Mouse (Mus musculus): ENCODE measurements at regions not wholly inside any gene's neighbourhood (a gene's known extent, or its start where the extent isn't known, plus 50 kb on each side); places are given as distances from the start of the nearest gene placed in this dataset.

GRCm38 (mm10) chr3:70097813-70098212 is 90.4 kb downstream of the Otol1 start:
- intact Hi-C loops (cut with DNase I): no loop called here
- peak in 1 of 2 experiments; percentile 23 for DNase-seq (ENCODE audit: low spot score in 2 of 2)

- DNase-seq (ENCODE audit: low spot score in 2 of 2): no peak
- intact Hi-C loops (cut with DNase I): loop anchor here (2.0 to 10.0 kb wide), 5 partner anchors 67 to 990 kb away; no protein-coding TSS in a partner anchor
Observed at GRCm38 (mm10) chr3:70102091-70102490, 94.7 kb downstream of the Otol1 start.

- intact Hi-C loops (cut with DNase I): loop anchor here (2.0 to 10.0 kb wide), 5 partner anchors 68 to 990 kb away; no protein-coding TSS in a partner anchor
- DNase-seq (ENCODE audit: low spot score in 2 of 2): peak in 1 of 2 experiments; percentile 48
Observed at GRCm38 (mm10) chr3:70102593-70103213, 95.3 kb downstream of the Otol1 start.

GRCm38 (mm10) chr3:70103983-70104827 is 96.8 kb downstream of the Otol1 start:
- DNase-seq (ENCODE audit: low spot score in 2 of 2): peak; percentile 84 to 94
- intact Hi-C loops (cut with DNase I): loop anchor here (2.0 to 10.0 kb wide), 5 partner anchors 69 to 988 kb away; no protein-coding TSS in a partner anchor

GRCm38 (mm10) chr3:70104828-70105399 is 97.5 kb downstream of the Otol1 start:
- intact Hi-C loops (cut with DNase I): loop anchor here (5.0 to 10.0 kb wide), 4 partner anchors 320 to 987 kb away; no protein-coding TSS in a partner anchor
- peak; percentile 69 to 81 for DNase-seq (ENCODE audit: low spot score in 2 of 2)

- intact Hi-C loops (cut with DNase I): loop anchor here (10.0 kb wide), 2 partner anchors 319 to 769 kb away; no protein-coding TSS in a partner anchor
- DNase-seq (ENCODE audit: low spot score in 2 of 2): no peak
Observed at GRCm38 (mm10) chr3:70105561-70105960, 98.1 kb downstream of the Otol1 start.

GRCm38 (mm10) chr3:70106141-70106540 is 98.7 kb downstream of the Otol1 start:
- intact Hi-C loops (cut with DNase I): loop anchor here (10.0 kb wide), 2 partner anchors 319 to 769 kb away; no protein-coding TSS in a partner anchor
- no peak for DNase-seq (ENCODE audit: low spot score in 2 of 2)

- intact Hi-C loops (cut with DNase I): no loop called here
Observed at GRCm38 (mm10) chr3:70126212-70126611, 118.8 kb downstream of the Otol1 start.

GRCm38 (mm10) chr3:70130241-70131029 is 123.0 kb downstream of the Otol1 start:
- intact Hi-C loops (cut with DNase I): no loop called here
- no peak for DNase-seq (ENCODE audit: low spot score in 2 of 2)

More at GRCm38 (mm10) chr3:70126212-70126611, 118.8 kb downstream of the Otol1 start:
- DNase-seq (ENCODE audit: low spot score in 2 of 2): no peak

- intact Hi-C loops (cut with DNase I): no loop called here
- no peak for DNase-seq (ENCODE audit: low spot score in 2 of 2)
Observed at GRCm38 (mm10) chr3:70134963-70135362, 127.5 kb downstream of the Otol1 start.

- intact Hi-C loops (cut with DNase I): no loop called here
- DNase-seq (ENCODE audit: low spot score in 2 of 2): no peak
Observed at GRCm38 (mm10) chr3:70138488-70138887, 131.1 kb downstream of the Otol1 start.

GRCm38 (mm10) chr3:70138926-70139325 is 131.5 kb downstream of the Otol1 start:
- intact Hi-C loops (cut with DNase I): no loop called here
- DNase-seq (ENCODE audit: low spot score in 2 of 2): no peak

- intact Hi-C loops (cut with DNase I): no loop called here
- no peak for DNase-seq (ENCODE audit: low spot score in 2 of 2)
Observed at GRCm38 (mm10) chr3:70145728-70146127, 138.3 kb downstream of the Otol1 start.

- DNase-seq (ENCODE audit: low spot score in 2 of 2): no peak
- intact Hi-C loops (cut with DNase I): no loop called here
Observed at GRCm38 (mm10) chr3:70151156-70151555, 143.7 kb downstream of the Otol1 start.

- no peak for DNase-seq (ENCODE audit: low spot score in 2 of 2)
- intact Hi-C loops (cut with DNase I): no loop called here
Observed at GRCm38 (mm10) chr3:70160043-70160442, 152.6 kb downstream of the Otol1 start.

- DNase-seq (ENCODE audit: low spot score in 2 of 2): no peak
- intact Hi-C loops (cut with DNase I): no loop called here
Observed at GRCm38 (mm10) chr3:70171667-70172066, 164.3 kb downstream of the Otol1 start.

GRCm38 (mm10) chr3:70176391-70176790 is 169.0 kb downstream of the Otol1 start:
- intact Hi-C loops (cut with DNase I): no loop called here
- DNase-seq (ENCODE audit: low spot score in 2 of 2): no peak

- intact Hi-C loops (cut with DNase I): no loop called here
- no peak for DNase-seq (ENCODE audit: low spot score in 2 of 2)
Observed at GRCm38 (mm10) chr3:70181611-70182010, 174.2 kb downstream of the Otol1 start.

- no peak for DNase-seq (ENCODE audit: low spot score in 2 of 2)
- intact Hi-C loops (cut with DNase I): no loop called here
Observed at GRCm38 (mm10) chr3:70190741-70191140, 183.3 kb downstream of the Otol1 start.
